Comparison of ENCODE assay signal across 48 mouse cellular contexts in the genomic region with DNA sequence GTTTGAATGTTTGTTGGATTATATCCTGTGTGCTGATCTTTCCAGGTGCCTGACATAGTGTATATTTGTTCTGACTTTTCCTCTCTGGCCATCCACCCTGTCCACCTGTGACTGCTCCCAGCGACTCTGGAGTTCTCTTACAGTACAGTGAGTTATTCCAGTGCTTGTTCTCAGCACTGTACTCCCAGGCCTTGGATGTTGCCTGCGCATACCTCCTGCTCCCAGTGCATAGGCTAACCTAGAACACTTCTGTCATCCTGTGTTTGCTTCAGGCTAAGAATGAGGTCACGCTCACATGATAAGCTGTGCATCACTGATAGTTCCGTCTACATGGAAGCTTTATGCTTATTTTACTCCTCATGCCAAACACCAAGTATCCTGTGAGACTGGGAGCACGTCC. TPM values are rescaled to one million over a fixed set of nuclear protein-coding genes. Genes with fewer than 3 reads are reported as not detected.
"Had no signal": no experiment of that assay in that cellular context is flagged by ENCODE, and none has a peak within 500 bp of the region (broad histone marks: within the 10 kb centered on the region; RNA-seq: fewer than 3 reads in every experiment).

No protein-coding gene starts in this region.

- H3K4me3 ChIP-seq: heart, adult 2 months; heart, embryonic 10.5 days; heart, embryonic 12.5 days; heart, embryonic 13.5 days; heart, embryonic 15.5 days; hindbrain, embryonic 10.5 days; hindbrain, embryonic 12.5 days; hindbrain, embryonic 13.5 days; hindbrain, embryonic 15.5 days; intestine, embryonic 15.5 days; kidney, embryonic 15.5 days; layer of hippocampus, adult 2 months; left cerebral cortex, adult 2 months had no signal

- H3K4me2 ChIP-seq: heart, embryonic 11.5 days; heart, embryonic 12.5 days; heart, embryonic 13.5 days; heart, embryonic 15.5 days; hindbrain, embryonic 12.5 days; hindbrain, embryonic 13.5 days; hindbrain, embryonic 14.5 days; hindbrain, embryonic 15.5 days; intestine, embryonic 15.5 days; kidney, embryonic 15.5 days had no signal

- H3K27me3 ChIP-seq: heart, embryonic 12.5 days; heart, embryonic 13.5 days; heart, embryonic 15.5 days; hindbrain, embryonic 12.5 days; hindbrain, embryonic 13.5 days; hindbrain, embryonic 15.5 days; intestine, embryonic 15.5 days; kidney, embryonic 15.5 days had no signal

- H3K9ac ChIP-seq: heart, embryonic 12.5 days; heart, embryonic 13.5 days; heart, embryonic 15.5 days; hindbrain, embryonic 12.5 days; hindbrain, embryonic 13.5 days; hindbrain, embryonic 14.5 days; hindbrain, embryonic 15.5 days; intestine, embryonic 15.5 days; kidney, embryonic 15.5 days had no signal

- H3K27ac ChIP-seq: heart, adult 2 months; heart, embryonic 10.5 days; heart, embryonic 13.5 days; heart, embryonic 15.5 days; hindbrain, embryonic 10.5 days; hindbrain, embryonic 12.5 days; hindbrain, embryonic 13.5 days; hindbrain, embryonic 14.5 days; hindbrain, embryonic 15.5 days; hindbrain, postnatal 0 days; intestine, embryonic 15.5 days; kidney, embryonic 15.5 days; kidney, postnatal 0 days; layer of hippocampus, adult 2 months; left cerebral cortex, adult 2 months had no signal

- ATAC-seq: hindbrain, postnatal 0 days; inflammation-experienced regulatory T-cells, adult 6 months; intestine, embryonic 15.5 days had no signal

- H3K4me1 ChIP-seq: hindbrain, embryonic 10.5 days; hindbrain, embryonic 12.5 days; hindbrain, embryonic 13.5 days; hindbrain, embryonic 15.5 days; intestine, embryonic 15.5 days; kidney, embryonic 15.5 days had no signal

- H3K36me3 ChIP-seq: hindbrain, embryonic 15.5 days had no signal

- H3K9me3 ChIP-seq: heart, embryonic 10.5 days; heart, embryonic 12.5 days; heart, embryonic 13.5 days; heart, embryonic 15.5 days; hindbrain, embryonic 10.5 days; hindbrain, embryonic 12.5 days; hindbrain, embryonic 13.5 days; hindbrain, embryonic 15.5 days; intestine, embryonic 15.5 days; kidney, embryonic 15.5 days had no signal

- DNase-seq: heart, adult 2 months; heart, postnatal 10 days; heart, postnatal 14 days; heart, postnatal 36 days; heart, postnatal 4 days; kidney, adult 11 months; kidney, adult 18-20 months; kidney, adult 2 months; kidney, adult 8-10 months; kidney, adult 9 months; kidney, postnatal 10 days; kidney, postnatal 14 days; kidney, postnatal 25 days; kidney, postnatal 36 days; kidney, postnatal 4 days; layer of hippocampus, adult 9-11 months; layer of hippocampus, postnatal 36 days had no signal

RNA-seq across cellular contexts. Expression of a gene that starts 31.7 kb away (rescaled TPM):
- total RNA-seq: heart, adult 2 months; heart, adult 8-10 months; heart, postnatal 25 days; heart, postnatal 36 days; layer of hippocampus, adult 18-20 months; layer of hippocampus, adult 2 months; layer of hippocampus, postnatal 10 days; layer of hippocampus, postnatal 25 days; layer of hippocampus, postnatal 36 days; left cerebral cortex, adult 18-20 months; left cerebral cortex, adult 2 months had no signal
- polyA plus RNA-seq: heart, embryonic 10.5 days; heart, embryonic 11.5 days; heart, embryonic 12.5 days; heart, embryonic 13.5 days; heart, embryonic 14.5 days; heart, embryonic 15.5 days; heart, embryonic 16.5 days; heart, postnatal 0 days; hindbrain, embryonic 10.5 days; hindbrain, embryonic 11.5 days; hindbrain, embryonic 12.5 days; hindbrain, embryonic 14.5 days; hindbrain, embryonic 15.5 days; hindbrain, postnatal 0 days; inflammation-experienced regulatory T-cells, adult 6 months; intestine, embryonic 14.5 days; intestine, embryonic 15.5 days; kidney, adult 2 months; kidney, embryonic 14.5 days; kidney, embryonic 15.5 days; kidney, embryonic 16.5 days; kidney, postnatal 0 days; large intestine, adult 2 months had no signal
